Mouse (Mus musculus) ES-E14 (cell line): Measurements from ENCODE around the gene Ccdc85c. TPM values are rescaled to one million over a fixed set of nuclear protein-coding genes. Genes with fewer than 3 reads are reported as not detected.
A peak's percentile ranks its signal among the peaks of the same experiment; 100 is the strongest.

Experiments used
- DNase-seq: peaks from one replicate; pipeline ENCODE4 v3.0.0-alpha.2; 2013; ENCODE audit warnings: low read depth, low spot score
- H3K27ac ChIP-seq: 2 replicates; pipeline ENCODE4 v1.5.1; 2012; ENCODE audit warnings: low read depth, mild to moderate bottlenecking, low read length, moderate library complexity, mixed read lengths; ENCODE audit not compliant: poor library complexity, insufficient read depth, severe bottlenecking
- H3K36me3 ChIP-seq: 2 replicates; pipeline ENCODE4 v1.6.1; 2012; ENCODE audit warnings: mild to moderate bottlenecking, low read length, moderate library complexity, mixed read lengths; ENCODE audit not compliant: control insufficient read depth, poor library complexity, insufficient read depth, severe bottlenecking
- H3K4me1 ChIP-seq, 2 experiments: fragments of 150-350 bp in 1 of 2; sonication (generic) in 1 of 2; 2 replicates each; pipeline ENCODE4 v1.6.1; 2012; ENCODE audit warnings: low read length in 2 of 2, mild to moderate bottlenecking in 1 of 2, mixed read lengths in 1 of 2; ENCODE audit not compliant: control insufficient read depth in 2 of 2, insufficient read depth in 2 of 2, poor library complexity in 1 of 2
- H3K4me3 ChIP-seq, 2 experiments: fragments of 150-350 bp in 1 of 2; sonication (generic) in 1 of 2; 2 replicates each; pipeline ENCODE4 v1.5.1; 2012; ENCODE audit warnings: low read length in 2 of 2, low read depth in 1 of 2, mild to moderate bottlenecking in 1 of 2, mixed read lengths in 1 of 2; ENCODE audit not compliant: insufficient read depth in 1 of 2, poor library complexity in 1 of 2, severe bottlenecking in 1 of 2
- H3K9ac ChIP-seq: 2 replicates; pipeline ENCODE4 v1.6.1; 2012; ENCODE audit warnings: low read depth, mild to moderate bottlenecking, low read length, mixed read lengths; ENCODE audit not compliant: poor library complexity, insufficient read depth, severe bottlenecking
- H3K9me3 ChIP-seq: fragments of 150-350 bp; sonication (generic); 2 replicates; pipeline ENCODE4 v1.6.1; 2012; ENCODE audit warnings: low read depth, mild to moderate bottlenecking, low read length; ENCODE audit not compliant: control insufficient read depth, insufficient read depth
- CHD2 ChIP-seq: IDR thresholded peaks from 2 replicates; pipeline ENCODE4 v1.6.1; 2014; ENCODE audit warnings: mild to moderate bottlenecking, low read depth, low read length, inconsistent platforms
- HCFC1 ChIP-seq: IDR thresholded peaks from 2 replicates; pipeline ENCODE4 v1.6.1; 2012; ENCODE audit warnings: low read length, inconsistent platforms, borderline replicate concordance; ENCODE audit not compliant: insufficient read depth
- MAFK ChIP-seq: IDR thresholded peaks from 2 replicates; pipeline ENCODE4 v1.6.1; 2014; ENCODE audit warnings: mild to moderate bottlenecking, low read depth, low read length, inconsistent platforms; ENCODE audit not compliant: insufficient read depth
- ZC3H11A ChIP-seq: IDR thresholded peaks from 2 replicates; pipeline ENCODE4 v1.6.1; 2012; ENCODE audit warnings: low read depth, mild to moderate bottlenecking, inconsistent platforms, low read length, borderline replicate concordance
- ZNF384 ChIP-seq: IDR thresholded peaks from 2 replicates; pipeline ENCODE4 v1.6.1; 2012; ENCODE audit warnings: low read depth, low read length, inconsistent platforms
- in situ Hi-C, 2 experiments: fragments of 600-800 bp; cut with MboI; formaldehyde crosslinking; loops; one replicate each; pipeline ENCODE4 v1.15.1; 2025; ENCODE audit warnings: low sequenced_read_pairs in 2 of 2, inconsistent platforms in 1 of 2; ENCODE audit not compliant: unreplicated experiment in 2 of 2
- total RNA-seq: library from RNA; depleted of rRNA; stranded (reverse); fragments of 300-350 nt; gene quantifications from 2 replicates; pipeline ENCODE4 v1.2.3, GENCODE M21; 2012

Ccdc85c gene
- total RNA-seq, 1 experiment, result 21.9 TPM

DNA sequence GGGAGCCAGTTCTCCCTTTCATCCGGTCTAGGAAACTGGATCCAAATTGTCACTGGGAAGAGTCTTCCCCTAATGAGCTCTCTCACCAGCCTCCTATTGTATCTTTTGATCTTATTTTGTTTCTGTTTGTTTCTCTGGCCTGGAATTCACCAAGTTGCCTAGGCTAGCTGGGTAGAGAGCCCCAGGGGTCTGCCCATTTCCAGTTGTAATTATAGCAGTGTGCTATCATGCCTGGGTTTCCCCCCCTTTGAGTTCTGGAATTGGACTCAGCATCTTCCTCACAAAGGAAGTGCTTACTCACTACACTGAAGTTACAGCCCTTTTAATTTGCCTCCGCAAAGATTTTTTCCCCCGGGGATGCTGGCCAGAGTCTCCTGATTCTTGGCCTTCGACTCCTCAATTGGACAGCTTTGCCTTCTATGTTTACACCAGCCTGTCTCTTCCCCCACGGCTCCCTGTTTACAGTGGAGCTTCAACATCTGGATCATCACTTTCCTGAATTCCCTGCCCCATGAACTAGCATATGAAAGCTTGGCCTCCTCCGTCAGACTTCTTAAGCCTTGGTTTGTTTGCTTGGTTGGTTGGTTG, 28.6 kb upstream of the Ccdc85c start:
- DNase-seq, result no peak
- no peaks in the 10 kb centered on the region for H3K36me3 ChIP-seq
- H3K4me3 ChIP-seq, result no peak overlapping the region
- H3K9ac ChIP-seq, result no peak overlapping the region
- H3K4me1 ChIP-seq, result peaks cover 0 to 11% of the 10 kb centered on the region in 2 experiments; a peak in 3 of 4 replicates
- H3K27ac ChIP-seq, result no peak overlapping the region
- H3K9me3 ChIP-seq, result no peaks in the 10 kb centered on the region
- TF ChIP-seq CHD2, result no peak
- TF ChIP-seq MAFK, result no peak
- no peak for TF ChIP-seq ZNF384
- no peak for TF ChIP-seq ZC3H11A
- TF ChIP-seq HCFC1, result no peak
- in situ Hi-C loops, result no loop called here

DNA sequence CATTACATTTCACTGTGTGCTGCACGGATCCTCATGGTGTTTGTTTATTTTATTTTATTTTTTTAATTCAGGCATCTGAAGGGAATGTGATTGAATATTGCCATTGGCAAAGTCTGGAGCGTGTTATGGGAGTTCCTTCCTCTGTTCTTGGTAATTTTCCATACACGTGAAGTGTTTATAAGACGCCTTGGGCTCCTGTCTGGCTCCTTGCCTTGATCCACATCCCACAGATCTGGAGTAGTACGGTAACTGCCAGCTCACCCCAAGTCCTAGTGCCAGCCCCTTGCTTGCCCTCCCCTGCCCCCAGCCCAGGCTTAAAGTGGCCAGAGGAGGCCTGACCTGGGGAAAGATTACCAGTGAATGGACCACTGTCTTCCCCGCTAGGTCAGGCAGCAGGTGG, 25.8 kb upstream of the Ccdc85c start:
- H3K36me3 ChIP-seq, result no peaks in the 10 kb centered on the region
- in situ Hi-C loops, result no loop called here
- no peak for DNase-seq
- no peak overlapping the region for H3K9ac ChIP-seq
- H3K9me3 ChIP-seq, result no peaks in the 10 kb centered on the region
- H3K4me3 ChIP-seq, result no peak overlapping the region
- no peak for TF ChIP-seq HCFC1
- TF ChIP-seq ZC3H11A, result no peak
- TF ChIP-seq ZNF384, result no peak
- no peak for TF ChIP-seq MAFK
- TF ChIP-seq CHD2, result no peak
- peaks cover 0 to 9% of the 10 kb centered on the region in 2 experiments; a peak in 3 of 4 replicates for H3K4me1 ChIP-seq
- no peak overlapping the region for H3K27ac ChIP-seq

DNA sequence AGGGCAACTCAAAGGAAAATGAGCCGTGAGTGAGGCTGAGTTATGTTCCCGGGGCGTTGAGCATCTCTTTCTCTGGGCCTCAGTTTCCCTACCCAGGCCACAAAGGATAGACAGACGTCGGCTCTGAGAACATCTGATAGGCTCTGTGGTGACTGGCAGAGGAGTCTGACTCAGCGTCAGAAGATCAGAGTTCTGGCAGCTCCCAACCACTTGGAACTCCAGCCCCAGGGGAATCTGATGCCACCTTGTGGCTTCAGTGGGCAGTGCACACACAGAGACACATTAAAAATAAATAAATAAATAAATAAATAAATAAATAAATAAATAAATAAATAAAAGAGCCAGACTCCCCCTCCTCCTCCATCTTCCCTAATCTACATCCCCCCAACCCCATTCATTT, 21.8 kb upstream of the Ccdc85c start:
- H3K9me3 ChIP-seq, result no peaks in the 10 kb centered on the region
- no peak overlapping the region for H3K4me3 ChIP-seq
- no peak overlapping the region for H3K9ac ChIP-seq
- TF ChIP-seq MAFK (no peak), ZC3H11A (peak; percentile 69; the same call in 1 of the 2 replicates)
- in situ Hi-C loops, result loop anchor here in 1 of 2 experiments (5.0 kb wide), 1 partner anchor 90 kb away; no protein-coding TSS in a partner anchor
- peaks cover 0 to 6% of the 10 kb centered on the region in 2 experiments; a peak in 2 of 4 replicates for H3K4me1 ChIP-seq
- no peak overlapping the region for H3K27ac ChIP-seq
- no peak for DNase-seq
- no peaks in the 10 kb centered on the region for H3K36me3 ChIP-seq

DNA sequence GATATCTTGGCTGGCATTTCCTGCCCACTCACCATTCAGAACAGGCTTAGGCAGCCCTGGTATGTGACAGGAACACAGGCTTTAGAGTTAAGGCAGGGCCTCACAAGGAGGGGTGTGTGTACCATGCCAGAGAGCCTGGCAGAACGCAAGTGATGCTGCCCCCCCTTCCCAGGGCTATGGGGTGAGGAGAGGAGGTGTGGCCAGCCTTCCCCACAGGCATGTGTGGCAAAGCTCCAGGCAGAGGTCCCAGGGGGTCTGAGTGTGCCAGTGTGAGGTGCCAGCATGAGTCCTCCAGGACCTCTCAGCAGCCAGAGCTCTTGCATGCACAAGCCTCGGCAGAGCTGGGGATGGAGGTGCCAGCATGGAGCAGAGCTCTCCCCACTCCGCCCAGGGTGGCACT, 19.4 kb upstream of the Ccdc85c start:
- in situ Hi-C loops, result loop anchor here in 1 of 2 experiments (5.0 kb wide), 1 partner anchor 87 kb away; no protein-coding TSS in a partner anchor
- DNase-seq, result no peak
- no peak overlapping the region for H3K4me3 ChIP-seq
- H3K4me1 ChIP-seq, result peaks cover 0 to 3% of the 10 kb centered on the region in 2 experiments; a peak in 1 of 4 replicates
- H3K27ac ChIP-seq, result no peak overlapping the region
- H3K9me3 ChIP-seq, result no peaks in the 10 kb centered on the region
- no peaks in the 10 kb centered on the region for H3K36me3 ChIP-seq
- TF ChIP-seq ZC3H11A, result no peak
- no peak for TF ChIP-seq MAFK
- TF ChIP-seq ZNF384, result no peak
- no peak for TF ChIP-seq HCFC1
- no peak for TF ChIP-seq CHD2
- no peak overlapping the region for H3K9ac ChIP-seq
